Mouse (Mus musculus) gastrocnemius, adult 18-20 months (tissue): ENCODE data around the gene Agbl2. TPM values are rescaled to one million over a fixed set of nuclear protein-coding genes. Genes with fewer than 3 reads are reported as not detected.

Experiments
- DNase-seq: peaks from one replicate; pipeline ENCODE4 v3.0.0; 2021; ENCODE audit warnings: low spot score
- total RNA-seq, 2 experiments: library from RNA; stranded (reverse); gene quantifications; 2 replicates each; pipeline ENCODE4 v1.2.3; 2021

Agbl2 gene
- total RNA-seq, 2 experiments from 2014 or later: 0.14 to 0.33 TPM

- peak; percentile 80 for DNase-seq
These were observed 88.8 kb downstream of the Agbl2 start for GRCm38 (mm10) chr2:90871180-90871961.

DNA sequence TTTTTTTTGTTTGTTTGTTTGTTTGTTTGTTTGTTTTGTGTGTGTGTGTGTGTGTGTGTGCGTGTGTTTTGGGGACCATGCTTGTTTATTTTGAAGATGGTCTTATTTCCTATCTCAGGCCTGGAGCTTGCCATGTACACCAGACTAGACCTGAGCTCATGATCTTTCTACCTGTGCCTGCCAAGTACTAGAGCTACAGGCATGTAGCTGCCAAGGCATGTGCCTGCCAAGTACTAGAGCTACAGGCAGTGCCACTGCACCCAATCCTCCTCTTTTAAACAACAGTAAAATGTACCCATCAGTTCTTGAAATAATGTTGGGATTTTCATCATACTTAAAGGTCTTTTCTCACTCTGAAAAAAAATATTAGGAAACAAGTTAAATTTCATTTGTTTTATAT, 91.5 kb downstream of the Agbl2 start:
- no peak for DNase-seq

DNA sequence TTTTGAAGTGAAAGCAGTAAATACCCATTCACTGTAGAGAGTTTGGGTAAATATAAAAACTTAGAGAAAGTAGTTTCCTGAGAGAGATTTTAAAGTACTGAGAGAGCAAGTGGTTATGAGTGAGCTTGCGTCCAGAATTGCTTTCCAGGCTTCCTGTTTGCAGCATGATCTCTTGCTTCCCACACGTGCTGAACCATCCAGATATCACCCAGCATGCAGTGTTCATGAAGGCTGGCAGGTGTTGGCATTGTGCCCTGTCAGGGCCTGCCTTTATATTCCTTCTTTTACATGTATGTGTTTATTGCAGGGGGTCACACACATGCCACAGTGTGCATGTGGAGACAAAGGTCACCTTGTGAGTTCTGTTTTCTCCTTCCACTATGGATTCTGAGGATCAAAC, 92.7 kb downstream of the Agbl2 start:
- no peak for DNase-seq

DNA sequence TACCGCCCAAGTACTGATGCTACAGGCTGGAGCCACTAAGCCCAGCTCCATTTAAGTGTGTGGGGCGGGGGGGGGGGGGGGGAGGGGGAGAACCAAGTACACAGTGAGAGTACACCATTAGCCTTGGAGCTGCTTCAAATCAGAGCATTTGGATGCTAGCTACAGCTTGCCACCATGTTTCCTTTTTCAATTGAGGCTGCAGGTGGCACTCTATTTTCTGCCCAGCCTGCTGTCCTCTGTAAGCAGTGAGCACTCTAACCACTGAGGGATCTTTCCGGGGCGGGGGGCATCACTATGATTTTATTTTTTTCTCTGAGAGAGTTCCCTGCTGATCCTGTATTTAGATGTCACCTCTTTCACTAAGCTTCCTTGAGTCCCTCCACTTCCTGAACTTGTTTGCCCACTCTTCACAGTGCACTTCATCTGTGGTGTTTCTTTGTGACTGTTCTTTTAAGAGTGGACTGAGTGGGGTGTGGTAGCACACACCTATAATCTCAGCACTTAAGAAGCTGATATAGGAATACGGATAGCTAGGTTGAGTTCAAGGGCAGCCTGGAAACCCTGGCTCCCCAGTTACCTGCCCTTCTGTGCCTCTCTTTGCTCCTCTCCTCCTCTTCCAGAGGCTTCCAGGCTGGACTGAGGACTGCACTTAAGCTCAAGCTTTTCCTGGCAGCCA, 95.2 kb downstream of the Agbl2 start:
- no peak for DNase-seq

DNA sequence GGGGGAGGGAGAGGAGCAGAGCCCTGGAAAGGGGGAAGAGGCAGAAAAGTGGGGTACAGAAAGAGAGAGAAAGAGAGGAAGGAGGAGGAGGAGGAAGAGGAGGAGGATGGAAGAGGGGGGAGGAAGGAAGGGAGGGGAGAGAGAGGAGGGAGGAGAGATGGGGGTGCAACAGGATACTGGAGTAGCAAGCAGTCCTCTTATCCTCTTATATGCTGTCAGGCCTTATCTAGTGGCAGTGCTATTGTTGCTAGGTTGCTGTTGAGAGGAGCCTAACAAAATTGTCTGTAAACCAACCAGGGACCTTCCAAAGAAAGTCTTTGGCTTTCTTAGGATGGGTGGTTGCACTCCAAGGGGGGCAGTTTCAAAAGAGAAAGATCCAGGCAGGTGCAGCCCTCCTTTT, 96.9 kb downstream of the Agbl2 start:
- DNase-seq: no peak

DNA sequence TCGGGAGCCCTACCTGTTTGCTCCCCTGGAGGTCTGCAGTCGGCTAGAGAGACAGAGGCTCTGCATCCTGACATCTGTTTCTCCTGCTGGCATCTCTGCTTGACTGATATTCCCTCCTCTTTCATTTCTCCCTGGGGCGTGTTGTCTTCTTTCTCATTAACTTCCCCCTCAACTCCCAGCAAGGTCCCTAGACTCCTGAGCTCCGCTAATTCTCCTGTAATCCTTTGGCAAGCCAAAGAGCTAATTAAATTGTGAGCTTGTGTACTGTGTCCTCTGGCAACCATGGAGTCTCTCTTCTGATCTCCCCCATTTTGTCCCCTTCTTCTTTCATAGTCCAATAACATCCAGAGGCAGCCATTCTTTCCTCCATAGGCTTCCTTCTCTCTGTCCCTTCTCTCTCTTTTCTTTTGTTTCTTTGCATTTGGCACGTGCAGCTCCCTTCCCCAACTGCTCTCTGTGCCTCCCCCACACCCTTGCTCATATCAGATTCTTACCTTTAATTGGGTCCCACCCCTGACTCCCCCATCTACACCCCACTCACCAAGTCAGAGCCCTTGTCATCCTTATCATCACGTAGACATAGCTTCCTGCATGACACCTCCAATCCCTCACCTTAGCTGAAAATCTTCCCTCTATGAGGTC, 97.7 kb downstream of the Agbl2 start:
- no peak for DNase-seq

DNA sequence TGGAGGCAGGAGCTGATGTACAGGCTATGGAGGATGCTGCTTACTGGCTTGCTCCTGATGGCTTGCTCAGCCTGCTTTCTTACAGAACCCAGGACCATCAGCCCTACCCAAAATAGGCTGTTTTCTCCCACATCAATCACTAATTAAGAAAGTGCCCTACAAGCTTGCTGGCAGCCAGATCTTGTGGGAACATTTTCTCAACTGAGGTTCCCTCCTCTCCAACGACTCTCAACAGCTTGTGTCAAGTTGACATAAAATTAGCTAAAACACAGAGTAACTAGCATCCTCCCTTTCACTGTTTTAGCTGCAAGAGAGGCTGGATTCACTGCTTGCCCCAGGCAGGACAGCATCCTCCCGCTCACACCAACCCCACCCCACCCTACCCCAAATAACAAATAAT, 99.3 kb downstream of the Agbl2 start:
- no peak for DNase-seq

Other genes starting within 250 kb of the Agbl2 start
- gene Ptprj, start 202.1 kb upstream of the Agbl2 start, total RNA-seq: 1 to 10 TPM; 2.8 to 3.2 TPM
- gene Nup160, start 105.5 kb upstream of the Agbl2 start, total RNA-seq: 1 to 10 TPM; 8.3 to 8.8 TPM
- 10 to 100 TPM; 12.3 to 12.4 TPM for gene Fnbp4, start 37.4 kb upstream of the Agbl2 start, total RNA-seq
- gene Mtch2, start 64.4 kb downstream of the Agbl2 start, total RNA-seq: 100 to 1,000 TPM; 146 to 157 TPM
- 1 to 10 TPM; 6.5 to 9.7 TPM for gene C1qtnf4, start 103.1 kb downstream of the Agbl2 start, total RNA-seq
- 10 to 100 TPM; 17.8 to 19.2 TPM for gene Kbtbd4, start 122.0 kb downstream of the Agbl2 start, total RNA-seq
- gene Ndufs3, start 122.1 kb downstream of the Agbl2 start, total RNA-seq: 100 to 1,000 TPM; 489 to 535 TPM
- gene Celf1, start 157.7 kb downstream of the Agbl2 start, total RNA-seq: 10 to 100 TPM; 50.3 to 63.6 TPM